Mouse (Mus musculus): ENCODE measurements around the gene Frmd4a.

The Frmd4a gene

GRCm38 (mm10) chr2:4300816-4301215, 283.3 kb downstream of the Frmd4a start:
- TF ChIP-seq CTCF (conservative IDR thresholded peaks at IDR 0.05; ENCODE audit: low read length) = no peak
- no peak for TF ChIP-seq POU5F1 (IDR thresholded peaks at IDR 0.05; ENCODE audit: borderline replicate concordance, low read length)
- TF ChIP-seq NANOG (IDR thresholded peaks at IDR 0.05; ENCODE audit: borderline replicate concordance, low read length) = no peak
- H3K9me3 ChIP-seq (ENCODE audit: low read length) = no peaks in the 10 kb centered on the region
- no peaks in the 10 kb centered on the region for H3K36me3 ChIP-seq (ENCODE audit: insufficient read depth, low read length)
- H3K4me3 ChIP-seq (replicated peaks; ENCODE audit: low read length) = no peak overlapping the region
- peaks cover 2% of the 10 kb centered on the region; the same call in 1 of the 2 replicates for H3K27me3 ChIP-seq (ENCODE audit: insufficient read depth, low read length)
- peaks cover 29% of the 10 kb centered on the region for H3K4me1 ChIP-seq (replicated peaks; ENCODE audit: low read depth, low read length)

GRCm38 (mm10) chr2:4301256-4301655, 283.7 kb downstream of the Frmd4a start:
- peaks cover 2% of the 10 kb centered on the region; the same call in 1 of the 2 replicates for H3K27me3 ChIP-seq (ENCODE audit: insufficient read depth, low read length)
- TF ChIP-seq CTCF (conservative IDR thresholded peaks at IDR 0.05; ENCODE audit: low read length) (no peak), NANOG (IDR thresholded peaks at IDR 0.05; ENCODE audit: borderline replicate concordance, low read length) (no peak), POU5F1 (IDR thresholded peaks at IDR 0.05; ENCODE audit: borderline replicate concordance, low read length) (no peak)

DNA sequence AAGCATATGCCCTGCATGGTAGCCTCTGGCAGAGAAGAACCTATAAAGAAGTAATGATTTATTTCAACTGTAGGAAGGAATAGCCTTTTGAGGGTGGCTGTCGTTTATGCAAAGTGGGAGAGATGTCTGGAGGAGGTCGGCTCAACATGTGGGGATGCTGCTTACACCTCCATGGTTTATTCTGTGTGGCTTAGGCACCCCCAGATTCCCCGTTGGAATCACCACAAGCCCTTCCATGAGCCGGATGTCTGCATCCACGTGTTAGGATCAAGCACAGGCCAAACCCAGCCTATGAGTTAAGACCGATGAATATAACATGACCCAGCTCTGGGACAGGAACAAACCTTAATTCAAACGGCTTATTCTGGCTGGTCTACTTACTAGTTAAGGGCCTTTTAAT, 284.2 kb downstream of the Frmd4a start:
- Histone ChIP-seq H3K9me3 (ENCODE audit: low read length) (no peaks in the 10 kb centered on the region), H3K4me1 (replicated peaks; ENCODE audit: low read depth, low read length) (peaks cover 25% of the 10 kb centered on the region), H3K27me3 (ENCODE audit: insufficient read depth, low read length) (peaks cover 2% of the 10 kb centered on the region; the same call in 1 of the 2 replicates), H3K36me3 (ENCODE audit: insufficient read depth, low read length) (no peaks in the 10 kb centered on the region), H3K4me3 (replicated peaks; ENCODE audit: low read length) (no peak overlapping the region)
- TF ChIP-seq POU5F1 (IDR thresholded peaks at IDR 0.05; ENCODE audit: borderline replicate concordance, low read length) (no peak), NANOG (IDR thresholded peaks at IDR 0.05; ENCODE audit: borderline replicate concordance, low read length) (no peak), CTCF (conservative IDR thresholded peaks at IDR 0.05; ENCODE audit: low read length) (no peak)

More at GRCm38 (mm10) chr2:4301256-4301655, 283.7 kb downstream of the Frmd4a start:
- H3K9me3 ChIP-seq (ENCODE audit: low read length) = no peaks in the 10 kb centered on the region
- no peak overlapping the region for H3K4me3 ChIP-seq (replicated peaks; ENCODE audit: low read length)
- peaks cover 25% of the 10 kb centered on the region for H3K4me1 ChIP-seq (replicated peaks; ENCODE audit: low read depth, low read length)
- no peaks in the 10 kb centered on the region for H3K36me3 ChIP-seq (ENCODE audit: insufficient read depth, low read length)

- H3K9me3 ChIP-seq (ENCODE audit: low read length) = no peaks in the 10 kb centered on the region
- H3K4me1 ChIP-seq (replicated peaks; ENCODE audit: low read depth, low read length) = peaks cover 20% of the 10 kb centered on the region
- peaks cover 2% of the 10 kb centered on the region; the same call in 1 of the 2 replicates for H3K27me3 ChIP-seq (ENCODE audit: insufficient read depth, low read length)
- TF ChIP-seq POU5F1 (IDR thresholded peaks at IDR 0.05; ENCODE audit: borderline replicate concordance, low read length) (no peak), CTCF (conservative IDR thresholded peaks at IDR 0.05; ENCODE audit: low read length) (no peak), NANOG (IDR thresholded peaks at IDR 0.05; ENCODE audit: borderline replicate concordance, low read length) (no peak)
- H3K36me3 ChIP-seq (ENCODE audit: insufficient read depth, low read length) = no peaks in the 10 kb centered on the region
- no peak overlapping the region for H3K4me3 ChIP-seq (replicated peaks; ENCODE audit: low read length)
Measured at GRCm38 (mm10) chr2:4302119-4302518, 284.6 kb downstream of the Frmd4a start.

DNA sequence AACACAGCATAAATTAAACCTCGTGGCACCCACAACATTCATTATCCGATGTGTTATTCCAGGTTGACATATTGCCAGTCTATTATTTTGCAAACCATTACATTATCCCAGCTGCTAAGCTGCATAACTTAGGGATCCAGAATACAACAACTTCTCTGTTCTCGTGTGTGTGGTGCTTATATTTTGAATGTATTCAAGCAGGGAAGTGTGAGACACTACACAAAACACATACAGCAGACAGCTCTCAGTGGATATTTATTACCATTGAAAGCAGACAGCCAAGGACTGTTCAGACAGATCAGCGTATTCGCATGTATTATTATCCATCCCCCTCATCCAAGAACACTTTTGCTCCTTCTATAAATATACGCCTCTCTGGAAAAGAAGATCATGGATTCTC, 289.6 kb downstream of the Frmd4a start:
- Histone ChIP-seq H3K4me3 (replicated peaks; ENCODE audit: low read length) (no peak overlapping the region), H3K27me3 (ENCODE audit: insufficient read depth, low read length) (no peaks in the 10 kb centered on the region), H3K9me3 (ENCODE audit: low read length) (no peaks in the 10 kb centered on the region), H3K36me3 (ENCODE audit: insufficient read depth, low read length) (no peaks in the 10 kb centered on the region), H3K4me1 (replicated peaks; ENCODE audit: low read depth, low read length) (no peaks in the 10 kb centered on the region)
- no peak for TF ChIP-seq NANOG (IDR thresholded peaks at IDR 0.05; ENCODE audit: borderline replicate concordance, low read length)
- no peak for TF ChIP-seq POU5F1 (IDR thresholded peaks at IDR 0.05; ENCODE audit: borderline replicate concordance, low read length)
- no peak for TF ChIP-seq CTCF (conservative IDR thresholded peaks at IDR 0.05; ENCODE audit: low read length)

GRCm38 (mm10) chr2:4314545-4314944, 297.0 kb downstream of the Frmd4a start:
- no peak for TF ChIP-seq POU5F1 (IDR thresholded peaks at IDR 0.05; ENCODE audit: borderline replicate concordance, low read length)
- TF ChIP-seq CTCF (conservative IDR thresholded peaks at IDR 0.05; ENCODE audit: low read length) = no peak
- no peak for TF ChIP-seq NANOG (IDR thresholded peaks at IDR 0.05; ENCODE audit: borderline replicate concordance, low read length)
- no peaks in the 10 kb centered on the region for H3K9me3 ChIP-seq (ENCODE audit: low read length)
- no peak overlapping the region for H3K4me3 ChIP-seq (replicated peaks; ENCODE audit: low read length)
- H3K36me3 ChIP-seq (ENCODE audit: insufficient read depth, low read length) = no peaks in the 10 kb centered on the region
- no peaks in the 10 kb centered on the region; the same call in 1 of the 2 replicates for H3K27me3 ChIP-seq (ENCODE audit: insufficient read depth, low read length)
- H3K4me1 ChIP-seq (replicated peaks; ENCODE audit: low read depth, low read length) = no peaks in the 10 kb centered on the region

GRCm38 (mm10) chr2:4316589-4316988, 299.1 kb downstream of the Frmd4a start:
- Histone ChIP-seq H3K9me3 (ENCODE audit: low read length) (no peaks in the 10 kb centered on the region), H3K4me1 (replicated peaks; ENCODE audit: low read depth, low read length) (no peaks in the 10 kb centered on the region), H3K27me3 (ENCODE audit: insufficient read depth, low read length) (no peaks in the 10 kb centered on the region; the same call in 1 of the 2 replicates), H3K36me3 (ENCODE audit: insufficient read depth, low read length) (no peaks in the 10 kb centered on the region), H3K4me3 (replicated peaks; ENCODE audit: low read length) (no peak overlapping the region)
- no peak for TF ChIP-seq NANOG (IDR thresholded peaks at IDR 0.05; ENCODE audit: borderline replicate concordance, low read length)
- TF ChIP-seq CTCF (conservative IDR thresholded peaks at IDR 0.05; ENCODE audit: low read length) = peak; percentile 41; the same call in 1 of the 2 replicates

DNA sequence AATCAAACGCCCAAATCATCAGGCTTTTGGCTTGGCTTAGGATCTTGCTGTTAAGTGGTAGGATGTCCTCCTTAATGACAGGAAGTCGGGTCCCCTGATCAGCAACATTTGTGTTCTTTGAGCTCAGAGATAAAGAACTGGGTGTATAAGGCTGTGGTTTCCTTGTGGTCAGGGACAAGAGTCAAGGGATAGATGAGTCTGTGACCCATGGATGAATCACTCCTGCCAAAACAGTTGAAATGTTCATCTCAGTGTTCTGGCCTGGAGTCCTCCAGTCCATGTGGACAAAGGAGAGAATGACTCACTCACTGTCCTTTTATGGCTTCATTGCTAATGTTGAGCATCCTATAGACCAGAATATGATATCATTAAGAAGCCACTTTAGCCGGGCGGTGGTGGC, 300.6 kb downstream of the Frmd4a start:
- no peaks in the 10 kb centered on the region for H3K27me3 ChIP-seq (ENCODE audit: insufficient read depth, low read length)
- H3K4me3 ChIP-seq (replicated peaks; ENCODE audit: low read length) = no peak overlapping the region
- H3K9me3 ChIP-seq (ENCODE audit: low read length) = no peaks in the 10 kb centered on the region
- no peak for TF ChIP-seq CTCF (conservative IDR thresholded peaks at IDR 0.05; ENCODE audit: low read length)
- TF ChIP-seq POU5F1 (IDR thresholded peaks at IDR 0.05; ENCODE audit: borderline replicate concordance, low read length) = no peak
- TF ChIP-seq NANOG (IDR thresholded peaks at IDR 0.05; ENCODE audit: borderline replicate concordance, low read length) = no peak
- no peaks in the 10 kb centered on the region for H3K36me3 ChIP-seq (ENCODE audit: insufficient read depth, low read length)
- no peaks in the 10 kb centered on the region for H3K4me1 ChIP-seq (replicated peaks; ENCODE audit: low read depth, low read length)
